Mouse (Mus musculus) lung, embryonic 15.5 days (tissue): Measurements from ENCODE around the gene Troap. TPM values are rescaled to one million over a fixed set of nuclear protein-coding genes. Genes with fewer than 3 reads are reported as not detected.
"Not testable (repeated sequence)": the region's sequence is repeated elsewhere in the genome, so short reads cannot be mapped to it uniquely, and the experiment has no call there.

Experiments
- ATAC-seq: fragments of 200-750 bp; cut with Nextera tagmentation; 2 replicates; pipeline ENCODE4 v1.8.0; 2017; ENCODE audit warnings: moderate number of reproducible peaks, borderline replicate concordance; ENCODE audit not compliant: low FRiP score, low TSS enrichment; ENCODE audit errors: extremely low read depth
- H3K27ac ChIP-seq: fragments of 300-500 bp; sonication (generic); 2 replicates; pipeline ENCODE4 v1.5.1; 2015; ENCODE audit warnings: moderate library complexity, mild to moderate bottlenecking, inconsistent platforms
- H3K27me3 ChIP-seq: fragments of 300-500 bp; sonication (generic); 2 replicates; pipeline ENCODE4 v1.6.1; 2015; ENCODE audit warnings: inconsistent platforms
- H3K36me3 ChIP-seq: fragments of 300-500 bp; sonication (generic); 2 replicates; pipeline ENCODE4 v1.6.1; 2015; ENCODE audit warnings: inconsistent platforms
- H3K4me1 ChIP-seq: fragments of 300-500 bp; sonication (generic); 2 replicates; pipeline ENCODE4 v1.6.1; 2015; ENCODE audit warnings: inconsistent platforms
- H3K4me2 ChIP-seq: fragments of 300-500 bp; sonication (generic); 2 replicates; pipeline ENCODE4 v1.6.1; 2015; ENCODE audit warnings: inconsistent platforms, mild to moderate bottlenecking, moderate library complexity
- H3K4me3 ChIP-seq: fragments of 300-500 bp; sonication (generic); 2 replicates; pipeline ENCODE4 v1.5.1; 2015; ENCODE audit warnings: mild to moderate bottlenecking, inconsistent platforms
- H3K9ac ChIP-seq: fragments of 300-500 bp; sonication (generic); 2 replicates; pipeline ENCODE4 v1.6.1; 2015; ENCODE audit warnings: inconsistent platforms
- H3K9me3 ChIP-seq: fragments of 300-500 bp; sonication (generic); 2 replicates; pipeline ENCODE4 v1.6.1; 2016; ENCODE audit warnings: inconsistent platforms
- WGBS: fragments of 180-500 bp; shearing (Covaris S2); methylation state at CpG from one replicate; pipeline ENCODE4 v1.1.7; 2015; 5-methylcytosine and 5-hydroxymethylcytosine counted together
- polyA plus RNA-seq: library from polyadenylated mRNA; unstranded; fragments of >200 nt; fragmentation: Nextera tagmentation; extraction: Ambion mirVana; gene quantifications from 2 replicates; pipeline ENCODE4 v1.2.1, GENCODE M21; 2015

Troap gene
- polyA plus RNA-seq, 1 experiment from 2014 or later: 41.9 TPM

DNA sequence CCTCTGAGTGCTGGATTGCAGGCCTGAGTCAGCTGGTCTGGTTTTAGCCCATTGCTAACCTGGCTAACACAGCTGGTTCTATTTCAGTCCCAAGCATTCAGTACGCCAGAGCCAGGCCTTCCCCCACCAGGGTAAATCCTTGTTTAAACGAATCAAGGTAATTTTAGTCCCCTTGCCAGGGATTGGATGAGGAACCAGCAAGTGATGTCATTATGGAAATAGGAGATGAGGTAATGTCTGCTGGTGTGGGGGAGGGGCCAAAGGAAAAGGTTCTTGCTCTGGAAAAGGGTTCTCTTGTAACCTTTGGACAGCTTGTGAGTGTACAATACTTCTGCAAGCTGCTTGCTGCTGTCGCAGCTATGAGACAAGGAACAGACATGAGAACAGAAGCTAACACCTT, 29.5 kb upstream of the Troap start:
- H3K9me3 ChIP-seq: no peaks in the 10 kb centered on the region
- peaks cover 4% of the 10 kb centered on the region; the same call in 1 of the 2 replicates for H3K27me3 ChIP-seq
- peaks cover 2% of the 10 kb centered on the region for H3K4me1 ChIP-seq
- no peaks in the 10 kb centered on the region for H3K36me3 ChIP-seq
- WGBS: 46% methylated on average over 3 of the region's 3 CpGs
- no peak for ATAC-seq
- no peak overlapping the region for H3K27ac ChIP-seq
- no peak overlapping the region for H3K4me3 ChIP-seq
- H3K4me2 ChIP-seq: no peak overlapping the region
- no peak overlapping the region for H3K9ac ChIP-seq

GRCm38 (mm10) chr15:99045734-99046133, 28.6 kb upstream of the Troap start:
- not testable (repeated sequence) for H3K9me3 ChIP-seq, H3K27me3 ChIP-seq, H3K36me3 ChIP-seq, H3K4me2 ChIP-seq, H3K9ac ChIP-seq, H3K27ac ChIP-seq, ATAC-seq, H3K4me1 ChIP-seq, H3K4me3 ChIP-seq
- WGBS: 73% methylated on average over 6 of the region's 6 CpGs

GRCm38 (mm10) chr15:99049473-99050253, 24.7 kb upstream of the Troap start:
- no peak for ATAC-seq
- Histone ChIP-seq H3K4me1 (peaks cover 7% of the 10 kb centered on the region; the same call in 1 of the 2 replicates), H3K27me3 (peaks cover 32% of the 10 kb centered on the region), H3K9me3 (no peaks in the 10 kb centered on the region), H3K27ac (no peak overlapping the region), H3K4me2 (no peak overlapping the region), H3K9ac (no peak overlapping the region), H3K4me3 (no peak overlapping the region), H3K36me3 (no peaks in the 10 kb centered on the region)
- 26% methylated on average over 13 of the region's 13 CpGs for WGBS

GRCm38 (mm10) chr15:99053373-99053772, 21.0 kb upstream of the Troap start:
- no peak overlapping the region for H3K4me2 ChIP-seq
- H3K4me3 ChIP-seq: no peak overlapping the region
- H3K27me3 ChIP-seq: peaks cover 69% of the 10 kb centered on the region
- 12% methylated on average over 9 of the region's 9 CpGs for WGBS
- no peak overlapping the region for H3K9ac ChIP-seq
- H3K4me1 ChIP-seq: peaks cover 26% of the 10 kb centered on the region
- H3K27ac ChIP-seq: no peak overlapping the region
- no peaks in the 10 kb centered on the region for H3K36me3 ChIP-seq
- no peaks in the 10 kb centered on the region for H3K9me3 ChIP-seq
- ATAC-seq: no peak

DNA sequence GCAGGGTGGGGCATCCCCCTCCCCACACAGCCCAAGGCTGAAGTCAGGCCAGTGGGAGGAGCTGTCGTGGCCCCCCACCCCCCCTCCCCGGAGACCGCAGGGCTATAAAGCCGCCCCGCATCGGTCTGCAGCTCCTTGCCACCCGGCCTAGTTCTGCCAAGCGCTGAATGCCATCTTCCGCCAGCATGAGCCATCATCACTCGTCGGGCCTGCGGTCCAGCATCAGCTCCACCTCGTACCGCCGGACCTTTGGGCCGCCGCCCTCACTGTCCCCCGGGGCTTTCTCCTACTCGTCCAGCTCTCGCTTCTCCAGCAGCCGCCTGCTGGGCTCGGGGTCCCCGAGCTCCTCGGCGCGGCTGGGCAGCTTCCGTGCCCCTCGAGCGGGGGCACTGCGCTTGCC, 19.3 kb upstream of the Troap start, which contains the start of gene Prph:
Gene Prph (plus strand): TSS at position 135 of the 400 bp plus-strand sequence.
- H3K4me1 ChIP-seq: peaks cover 24% of the 10 kb centered on the region
- no peak for ATAC-seq
- no peaks in the 10 kb centered on the region for H3K9me3 ChIP-seq
- H3K4me2 ChIP-seq: peak within 1 kb of the TSS; percentile 75
- 0 out of 2 replicates have a peak within 1 kb of the TSS, but pooled peaks have one; percentile 11 for H3K9ac ChIP-seq
- peaks cover 81% of the 10 kb centered on the region for H3K27me3 ChIP-seq
- peak within 1 kb of the TSS; percentile 35 for H3K4me3 ChIP-seq
- WGBS: 2% methylated on average over 30 of the region's 30 CpGs
- H3K27ac ChIP-seq: no peak within 1 kb of the TSS
- no peaks in the 10 kb centered on the region for H3K36me3 ChIP-seq

DNA sequence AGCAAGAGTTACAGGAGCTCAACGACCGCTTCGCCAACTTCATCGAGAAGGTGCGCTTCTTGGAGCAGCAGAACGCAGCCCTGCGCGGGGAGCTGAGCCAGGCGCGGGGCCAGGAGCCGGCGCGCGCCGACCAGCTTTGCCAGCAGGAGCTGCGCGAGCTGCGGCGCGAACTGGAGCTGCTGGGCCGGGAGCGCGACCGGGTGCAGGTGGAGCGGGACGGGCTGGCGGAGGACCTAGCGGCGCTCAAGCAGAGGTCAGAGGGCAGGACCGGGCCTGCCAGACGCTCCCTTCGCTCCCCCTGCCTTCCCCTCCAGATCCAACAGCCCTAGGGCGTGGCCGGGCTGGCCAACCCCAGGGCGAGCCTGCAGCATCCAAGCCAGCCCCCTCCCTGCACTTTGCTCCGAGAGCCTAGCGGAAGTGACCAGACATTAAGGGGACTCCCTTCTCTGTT, 18.8 kb upstream of the Troap start:
- Histone ChIP-seq H3K4me1 (peaks cover 24% of the 10 kb centered on the region), H3K4me3 (peak overlapping the region; percentile 35), H3K4me2 (peak overlapping the region; percentile 75), H3K36me3 (no peaks in the 10 kb centered on the region), H3K9me3 (no peaks in the 10 kb centered on the region), H3K9ac (0 out of 2 replicates have a peak overlapping the region, but pooled peaks have one; percentile 11), H3K27me3 (peaks cover 81% of the 10 kb centered on the region), H3K27ac (no peak overlapping the region)
- WGBS: under 1% methylated on average over 37 of the region's 37 CpGs
- ATAC-seq: no peak

GRCm38 (mm10) chr15:99056332-99056731, 18.0 kb upstream of the Troap start:
- Histone ChIP-seq H3K4me2 (peak overlapping the region; percentile 75; the same call in 1 of the 2 replicates), H3K36me3 (no peaks in the 10 kb centered on the region), H3K4me3 (peak overlapping the region; percentile 35; the same call in 1 of the 2 replicates), H3K27ac (no peak overlapping the region), H3K4me1 (peaks cover 24% of the 10 kb centered on the region), H3K27me3 (peaks cover 79% of the 10 kb centered on the region), H3K9ac (no peak overlapping the region), H3K9me3 (no peaks in the 10 kb centered on the region)
- 6% methylated on average over 14 of the region's 14 CpGs for WGBS
- ATAC-seq: no peak

DNA sequence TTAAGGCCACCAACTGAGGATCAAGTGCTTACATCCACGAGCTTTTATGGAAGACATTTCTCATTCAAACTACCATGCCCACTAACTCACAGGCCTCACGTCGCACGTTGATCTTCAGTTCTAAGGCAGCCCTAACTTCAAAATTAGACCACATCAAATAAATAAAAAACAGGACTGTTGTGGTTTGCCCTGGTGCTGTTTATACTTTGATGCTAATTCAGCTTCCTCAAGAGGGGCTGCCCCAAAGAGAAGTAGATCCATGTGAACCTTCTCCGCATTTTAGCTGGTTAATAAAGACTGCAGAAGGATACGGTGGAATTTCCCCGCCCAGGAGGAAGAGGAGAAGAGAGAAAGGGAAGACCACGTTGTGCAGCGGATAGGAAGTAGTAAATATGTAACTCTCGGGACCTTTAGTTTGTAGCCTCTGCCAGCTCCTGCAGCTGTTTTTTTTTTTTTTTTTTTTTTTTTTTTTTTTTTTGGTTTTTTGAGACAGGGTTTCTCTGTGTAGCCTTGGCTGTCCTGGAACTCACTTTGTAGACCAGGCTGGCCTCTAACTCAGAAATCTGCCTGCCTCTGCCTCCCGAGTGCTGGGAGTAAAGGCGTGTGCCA, 8.7 kb upstream of the Troap start:
- H3K4me2 ChIP-seq: no peak overlapping the region
- no peak overlapping the region for H3K27ac ChIP-seq
- WGBS: 72% methylated on average over 12 of the region's 12 CpGs
- ATAC-seq: no peak
- H3K4me1 ChIP-seq: no peaks in the 10 kb centered on the region
- no peaks in the 10 kb centered on the region for H3K9me3 ChIP-seq
- no peak overlapping the region for H3K9ac ChIP-seq
- peaks cover 18% of the 10 kb centered on the region for H3K27me3 ChIP-seq
- H3K36me3 ChIP-seq: no peaks in the 10 kb centered on the region
- H3K4me3 ChIP-seq: no peak overlapping the region

DNA sequence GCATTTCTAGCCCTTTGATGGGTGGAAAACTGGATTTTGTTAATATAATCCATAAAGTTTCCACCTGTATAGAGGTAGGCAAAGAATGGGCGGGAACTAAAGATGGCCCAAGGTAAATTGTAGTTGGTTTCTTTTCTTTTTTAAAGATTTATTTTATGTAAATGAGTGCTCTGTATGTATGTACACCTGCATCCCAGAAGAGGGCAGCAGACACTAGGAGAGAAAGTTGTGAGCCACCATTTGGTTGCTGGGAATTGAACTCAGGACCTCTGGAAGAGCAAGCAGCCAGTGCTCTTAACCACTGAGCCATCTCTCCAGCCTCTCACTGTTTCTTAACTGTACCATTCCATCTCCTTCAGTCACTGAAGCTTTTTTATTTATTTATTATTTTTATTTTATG, 2.4 kb upstream of the Troap start:
- no peaks in the 10 kb centered on the region for H3K27me3 ChIP-seq
- H3K9me3 ChIP-seq: no peaks in the 10 kb centered on the region
- H3K36me3 ChIP-seq: 0 out of 2 replicates have a peak, but pooled peaks cover 6% of the 10 kb centered on the region
- H3K4me2 ChIP-seq: no peak overlapping the region
- no peak for ATAC-seq
- H3K4me1 ChIP-seq: peaks cover 21% of the 10 kb centered on the region
- 83% methylated on average over 1 of the region's 1 CpGs for WGBS
- H3K9ac ChIP-seq: no peak overlapping the region
- H3K27ac ChIP-seq: no peak overlapping the region
- H3K4me3 ChIP-seq: no peak overlapping the region

- H3K9ac ChIP-seq: peak overlapping the region; percentile 61
- WGBS: under 1% methylated on average over 44 of the region's 44 CpGs
- H3K4me3 ChIP-seq: peak overlapping the region; percentile 61
- peaks cover 25% of the 10 kb centered on the region for H3K36me3 ChIP-seq
- H3K4me1 ChIP-seq: peaks cover 27% of the 10 kb centered on the region
- peak overlapping the region; percentile 96 for H3K27ac ChIP-seq
- H3K4me2 ChIP-seq: peak overlapping the region; percentile 82
- no peaks in the 10 kb centered on the region for H3K9me3 ChIP-seq
- ATAC-seq: peak; percentile 98
- H3K27me3 ChIP-seq: no peaks in the 10 kb centered on the region
Measured at GRCm38 (mm10) chr15:99074600-99075333, 392 bp downstream of the Troap start.

DNA sequence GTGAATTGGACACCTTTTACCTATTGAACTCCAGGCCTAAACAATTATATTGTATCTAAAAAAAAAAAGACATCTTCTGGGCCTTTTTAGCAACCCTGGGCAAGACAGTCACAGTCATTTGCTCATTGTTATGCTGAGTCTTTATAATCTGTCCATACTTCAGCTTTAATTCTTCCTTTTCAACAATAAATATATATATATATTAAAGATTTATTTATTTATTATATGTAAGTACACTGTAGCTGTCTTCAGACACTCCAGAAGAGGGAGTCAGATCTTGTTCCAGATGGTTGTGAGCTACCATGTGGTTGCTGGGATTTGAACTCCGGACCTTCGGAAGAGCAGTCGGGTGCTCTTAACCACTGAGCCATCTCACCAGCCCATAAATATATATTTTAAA, 1.6 kb downstream of the Troap start:
- Histone ChIP-seq H3K36me3 (peaks cover 33% of the 10 kb centered on the region), H3K4me2 (peak overlapping the region; percentile 82), H3K4me3 (peak overlapping the region; percentile 61), H3K4me1 (peaks cover 27% of the 10 kb centered on the region)
- H3K27me3 ChIP-seq, ATAC-seq, H3K9me3 ChIP-seq, H3K9ac ChIP-seq, H3K27ac ChIP-seq: not testable (repeated sequence)
- WGBS: 93% methylated on average over 3 of the region's 3 CpGs
